Mouse (Mus musculus): ENCODE measurements at regions not wholly inside any gene's neighbourhood (a gene's known extent, or its start where the extent isn't known, plus 50 kb on each side); places are given as distances from the start of the nearest gene placed in this dataset.
"Not testable (repeated sequence)": the region's sequence is repeated elsewhere in the genome, so short reads cannot be mapped to it uniquely, and the experiment has no call there.

GRCm38 (mm10) chr1:157756977-157757376 lies 250.4 kb downstream of the Sec16b start:
- DNase-seq: no peak

DNA sequence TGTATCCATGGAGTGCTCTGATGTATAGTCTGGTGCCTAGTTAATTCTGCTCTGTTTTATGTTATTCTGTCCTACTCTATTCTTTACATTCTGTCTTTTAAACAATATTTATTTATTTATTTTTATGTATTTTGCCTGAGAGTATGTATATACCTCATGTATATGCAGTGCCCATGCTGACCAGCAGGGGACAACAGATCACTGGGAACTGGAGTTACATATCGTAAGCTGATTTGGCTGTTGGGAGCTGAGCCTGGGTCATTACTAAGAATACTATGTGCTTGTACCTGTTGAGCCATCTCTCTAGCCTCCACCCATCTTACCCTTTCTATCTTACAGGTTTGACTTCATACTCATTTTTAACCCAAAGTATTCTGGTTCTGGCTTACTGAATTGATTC lies 251.8 kb downstream of the Sec16b start:
- DNase-seq: no peak

- DNase-seq: no peak
Observed at GRCm38 (mm10) chr1:157768201-157768600, 261.7 kb downstream of the Sec16b start.

DNA sequence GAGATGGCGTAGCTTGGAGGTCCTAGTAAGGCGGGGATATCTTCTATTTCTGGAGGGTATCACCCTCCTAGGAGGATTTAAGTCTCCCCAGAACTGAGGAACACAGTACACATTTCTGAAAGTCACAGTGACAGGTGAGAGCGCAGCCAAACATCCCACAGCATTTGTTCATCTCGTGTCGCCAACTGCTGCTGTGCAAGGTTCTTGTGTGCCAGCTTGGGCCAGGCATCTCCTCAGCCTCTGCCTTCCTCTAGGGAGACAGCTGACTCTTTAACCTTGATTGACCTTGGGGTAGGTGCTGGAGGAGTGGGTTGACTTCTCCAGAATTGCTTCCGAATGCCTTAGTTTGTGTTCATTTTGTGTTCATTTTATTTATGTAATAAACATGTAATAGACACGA lies 291.2 kb downstream of the Sec16b start:
- no peak for DNase-seq

GRCm38 (mm10) chr1:157798561-157799553 lies 292.3 kb downstream of the Sec16b start:
- no peak for DNase-seq

DNA sequence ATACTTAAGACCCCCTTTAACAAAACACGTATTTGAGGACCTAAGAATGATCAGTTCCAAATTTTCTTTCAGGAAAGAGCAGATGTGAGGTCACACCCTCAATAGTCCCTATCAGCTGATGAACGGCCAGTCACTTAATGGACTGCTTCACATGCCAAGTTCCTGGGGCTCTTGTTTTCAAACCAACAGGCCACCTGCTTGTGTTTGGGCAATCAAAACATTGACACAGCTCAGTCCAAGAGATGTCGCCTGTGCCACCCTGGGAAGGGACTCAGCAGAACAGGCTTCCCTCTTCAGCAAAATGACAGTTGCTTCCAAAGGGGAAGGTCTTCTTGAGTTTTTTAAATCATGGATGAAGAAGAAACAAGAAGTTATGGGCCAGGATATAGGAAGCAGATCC lies 294.6 kb downstream of the Sec16b start:
- no peak for DNase-seq

- DNase-seq: no peak
Observed at GRCm38 (mm10) chr1:157804229-157804628, 297.7 kb downstream of the Sec16b start.

DNA sequence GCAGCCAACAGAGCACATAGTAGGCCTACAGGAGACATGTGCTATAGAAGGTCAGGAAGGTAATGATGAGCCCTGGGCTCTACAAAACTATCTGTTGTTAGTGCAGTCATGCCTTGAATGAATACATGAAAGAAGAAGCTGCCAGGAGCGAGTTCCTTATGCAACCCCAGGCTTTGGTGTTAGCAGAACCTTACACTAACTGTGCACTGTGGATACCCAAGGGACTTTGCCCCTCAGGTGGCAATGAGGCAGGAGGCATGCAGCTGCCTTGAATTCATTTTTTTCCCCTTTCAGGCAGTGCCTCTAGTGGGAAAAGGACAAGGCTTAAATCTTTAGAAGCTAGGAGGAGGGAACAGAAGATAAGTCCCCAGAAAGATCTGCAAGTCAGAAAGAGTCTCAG lies 299.8 kb downstream of the Sec16b start:
- no peak for DNase-seq

DNA sequence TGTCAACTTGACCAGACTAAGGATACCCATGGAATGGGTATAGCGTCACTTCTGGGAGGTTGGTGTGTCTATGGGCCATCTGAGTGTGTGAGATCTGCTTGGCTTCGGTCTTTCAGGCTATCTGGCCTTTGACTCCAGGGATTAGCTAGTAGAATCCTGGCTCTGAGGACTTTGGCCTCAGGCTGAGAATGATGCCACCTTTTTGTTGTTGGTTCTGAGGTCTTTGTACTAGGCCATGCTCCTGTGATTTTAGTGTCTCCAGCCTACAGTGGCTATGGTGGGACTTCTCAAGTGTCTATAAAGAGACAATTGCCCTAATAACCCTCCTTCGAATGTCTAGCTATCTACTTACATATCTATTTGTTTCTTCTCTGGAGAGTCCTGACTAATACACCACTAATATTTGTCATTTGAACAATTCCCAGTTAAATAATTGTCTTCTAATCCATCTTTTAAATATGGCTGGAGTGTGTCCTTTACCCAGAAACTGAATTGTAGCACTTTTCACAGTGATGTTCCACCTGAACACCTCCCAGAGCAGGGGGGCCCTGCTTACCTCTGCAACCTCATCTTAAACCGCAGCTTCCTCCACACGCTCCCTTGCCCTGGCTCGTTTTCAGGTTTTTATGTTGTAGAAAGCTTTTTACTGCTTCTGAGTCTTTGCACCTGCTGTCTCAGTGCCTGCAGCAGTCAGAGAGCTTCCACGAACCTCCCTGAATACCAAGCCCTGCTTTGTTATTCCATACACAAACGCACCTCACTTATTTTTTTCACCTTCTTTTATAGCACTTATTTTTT lies 303.3 kb downstream of the Sec16b start:
- DNase-seq: no peak

DNA sequence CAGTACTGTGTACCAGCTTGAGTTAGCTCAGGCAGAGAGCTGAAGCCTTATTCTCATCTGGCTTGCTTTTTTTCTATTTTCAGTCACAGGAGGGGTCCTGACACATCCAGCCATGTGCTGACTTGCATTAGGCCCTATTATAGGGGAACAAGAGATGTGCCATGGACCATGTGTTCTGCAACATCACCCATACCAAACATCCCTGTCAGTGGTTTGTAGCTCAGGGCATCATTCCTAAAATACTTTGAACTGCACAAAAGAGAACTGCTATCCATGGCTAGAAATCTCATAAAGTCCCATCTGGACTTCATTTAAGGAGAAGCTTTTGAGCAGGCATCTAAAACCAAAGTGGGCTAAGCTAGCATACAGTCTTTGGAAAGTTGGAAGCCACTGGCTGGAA lies 304.1 kb downstream of the Sec16b start:
- DNase-seq: no peak

GRCm38 (mm10) chr1:157827966-157828365 lies 321.4 kb downstream of the Sec16b start:
- no peak for DNase-seq

GRCm38 (mm10) chr1:157831511-157831910 lies 325.0 kb downstream of the Sec16b start:
- DNase-seq: no peak

DNA sequence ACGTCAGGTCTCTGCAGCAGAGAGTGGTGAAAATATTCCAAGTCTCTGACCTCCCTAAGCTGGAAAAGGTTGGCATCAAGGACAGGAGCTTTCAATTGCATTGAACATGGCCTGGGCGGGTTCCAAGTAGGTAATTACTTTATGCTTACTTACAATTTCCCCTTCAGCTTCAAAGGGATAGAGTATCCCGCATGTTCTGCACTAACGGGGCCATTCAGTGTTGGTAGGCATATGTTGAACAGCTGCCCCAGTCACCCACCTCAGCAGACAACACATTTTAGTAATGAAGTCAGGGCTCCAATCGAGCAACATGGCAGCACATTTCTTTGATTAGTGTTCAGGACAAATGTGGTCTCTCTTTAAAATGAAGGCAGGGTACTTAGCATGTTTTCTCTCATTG lies 366.2 kb downstream of the Sec16b start:
- DNase-seq: no peak

DNA sequence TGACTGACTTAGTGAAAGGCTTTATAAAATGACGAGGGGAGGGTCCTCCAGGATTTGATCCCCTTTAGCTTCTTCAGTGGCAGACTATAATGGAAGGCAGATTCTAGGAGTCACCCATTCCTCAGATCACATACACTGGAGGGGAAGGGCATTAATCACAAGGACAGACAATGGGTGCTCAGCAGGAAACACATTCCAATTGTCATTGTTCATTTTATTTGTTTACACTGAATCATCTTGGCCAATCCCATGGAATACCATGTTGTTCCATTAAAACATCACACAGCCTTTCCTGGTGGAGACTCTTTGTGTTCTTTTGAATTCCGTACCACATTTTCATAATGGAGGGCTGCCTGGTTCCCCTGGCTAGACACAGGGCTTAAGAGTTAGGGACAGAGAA lies 368.5 kb downstream of the Sec16b start:
- DNase-seq: no peak

DNA sequence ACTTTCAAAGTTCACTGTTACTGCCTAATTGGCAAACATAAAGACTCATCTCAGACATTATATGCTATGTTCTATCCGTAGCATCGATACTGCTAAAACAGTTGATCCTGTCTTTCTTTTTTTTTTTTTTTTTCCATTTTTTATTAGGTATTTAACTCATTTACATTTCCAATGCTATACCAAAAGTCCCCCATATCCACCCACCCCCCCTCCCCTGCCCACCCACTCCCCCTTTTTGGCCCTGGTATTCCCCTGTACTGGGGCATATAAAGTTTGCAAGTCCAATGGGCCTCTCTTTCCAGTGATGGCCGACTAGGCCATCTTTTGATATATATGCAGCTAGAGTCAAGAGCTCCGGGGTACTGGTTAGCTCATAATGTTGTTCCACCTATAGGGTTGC lies 370.6 kb downstream of the Sec16b start:
- DNase-seq: not testable (repeated sequence)

GRCm38 (mm10) chr1:157887146-157887545 lies 380.6 kb downstream of the Sec16b start:
- DNase-seq: no peak

- DNase-seq: no peak
Observed at GRCm38 (mm10) chr1:157888573-157888972, 382.0 kb downstream of the Sec16b start.

GRCm38 (mm10) chr1:157906168-157906567 lies 399.6 kb downstream of the Sec16b start:
- DNase-seq: no peak

DNA sequence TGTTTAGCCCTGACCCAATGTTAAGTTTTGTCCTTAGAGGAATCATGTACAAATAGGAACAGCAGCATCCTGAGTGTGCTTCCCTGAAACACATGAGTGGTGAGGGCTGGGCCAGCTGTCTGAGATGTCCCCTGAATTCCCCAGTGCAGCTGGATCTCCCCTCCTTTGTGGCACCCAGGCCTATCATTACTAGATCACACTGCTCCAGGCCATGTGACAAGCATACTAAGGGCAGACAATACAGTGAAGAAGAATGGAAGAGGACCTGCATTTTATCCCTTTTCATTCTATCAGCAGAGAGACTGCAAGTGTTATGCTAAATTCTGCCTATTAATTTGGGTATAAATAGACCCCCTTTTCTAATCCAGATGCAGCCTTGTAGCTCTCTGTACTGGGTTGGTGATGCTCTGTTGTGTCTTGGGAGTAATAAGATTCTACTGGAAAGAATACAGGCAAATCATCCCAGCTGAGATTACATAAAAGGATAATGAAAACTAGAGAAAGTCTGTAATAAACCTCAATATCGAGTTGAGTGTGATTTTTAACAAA lies 418.3 kb downstream of the Brinp2 start:
- DNase-seq: no peak

DNA sequence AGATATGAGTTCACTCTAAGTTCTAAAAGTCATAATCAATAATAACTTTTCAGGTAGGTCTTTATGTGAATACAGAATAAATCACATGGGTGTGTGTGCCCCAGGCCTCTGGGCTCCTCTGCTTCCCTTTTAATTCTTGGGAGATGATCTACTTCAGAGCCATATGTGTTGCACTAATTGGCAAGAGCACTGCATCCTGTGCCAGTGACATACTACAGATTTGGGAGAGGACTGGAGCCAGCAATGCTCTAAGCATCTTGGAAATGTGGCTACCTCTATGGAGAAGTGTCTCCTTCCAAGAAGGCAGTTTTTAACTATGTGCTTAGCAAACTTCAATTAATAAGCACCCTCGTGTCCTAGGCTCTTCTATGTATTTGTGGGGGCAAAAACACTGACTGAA lies 416.6 kb downstream of the Brinp2 start:
- no peak for DNase-seq

GRCm38 (mm10) chr1:157940331-157940758 lies 415.8 kb downstream of the Brinp2 start:
- DNase-seq: no peak

DNA sequence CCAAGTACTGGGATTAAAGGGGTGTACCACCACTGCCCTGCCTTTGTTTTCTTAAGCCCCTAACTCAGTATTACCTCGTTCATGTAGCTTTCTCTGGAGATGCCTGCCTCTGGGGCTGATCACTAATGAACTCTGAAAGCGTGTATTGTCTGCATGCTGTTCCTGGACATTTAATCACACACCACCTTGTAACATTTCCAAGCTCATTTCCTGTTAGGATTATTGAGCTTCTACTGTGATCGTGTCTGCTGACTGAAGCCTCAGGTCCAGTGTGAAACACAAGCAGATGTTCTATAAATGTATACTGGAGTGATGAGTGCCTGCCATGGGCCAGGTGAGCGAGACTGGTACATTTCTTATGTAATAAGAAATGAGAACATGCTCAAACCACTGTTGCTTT lies 398.6 kb downstream of the Brinp2 start:
- no peak for DNase-seq

GRCm38 (mm10) chr1:157964461-157964860 lies 391.7 kb downstream of the Brinp2 start:
- DNase-seq: no peak
